Mouse (Mus musculus): ENCODE data around the gene Smarcc1. TPM values are rescaled to one million over a fixed set of nuclear protein-coding genes. Genes with fewer than 3 reads are reported as not detected.

The Smarcc1 gene
- 65.0 to 72.3 TPM (median 71.7 TPM) in 4 replicates for total RNA-seq (2023)

DNA sequence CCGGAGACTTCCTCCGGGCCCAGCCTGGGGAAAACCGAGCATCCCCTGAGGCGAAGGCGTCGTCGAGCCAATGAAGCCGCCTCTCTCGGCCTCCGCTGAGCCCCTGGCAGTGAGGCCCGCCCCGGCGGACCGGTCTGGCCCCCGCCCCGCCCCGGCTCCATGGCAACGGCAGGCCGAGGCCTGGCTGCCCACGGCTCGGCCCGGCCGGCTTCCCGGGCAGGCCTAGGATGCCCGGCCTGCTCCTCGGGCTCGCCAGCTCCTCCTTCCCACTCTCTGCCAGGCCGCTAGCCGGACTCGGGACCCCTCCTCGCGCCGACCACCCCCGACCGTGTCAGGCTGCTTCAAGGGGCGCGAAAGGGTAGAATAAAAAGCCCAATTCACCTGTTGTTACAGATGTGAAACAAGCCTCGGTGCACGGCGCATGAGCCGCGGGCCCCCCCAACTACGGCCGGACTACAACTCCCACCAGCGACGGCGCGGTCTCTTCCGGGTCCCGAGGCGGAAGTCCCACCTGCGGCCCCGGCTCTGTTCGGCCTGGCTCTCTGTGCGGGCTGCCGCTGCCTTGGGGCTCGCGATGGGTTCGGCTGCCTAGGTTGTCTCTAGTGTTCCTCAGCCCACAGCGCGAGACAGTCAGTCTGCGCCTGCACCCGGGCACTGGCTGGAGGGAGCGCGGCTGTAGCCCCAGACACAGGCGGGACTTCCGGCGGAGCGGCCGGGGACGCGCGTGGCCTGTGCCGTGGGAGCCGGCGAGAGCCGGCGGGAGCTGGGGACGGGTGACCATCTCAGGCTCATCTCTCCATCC lies at the start of gene Smarcc1:
Smarcc1 (plus strand) TSS at position 732 of the 802 bp plus-strand sequence.

DNA sequence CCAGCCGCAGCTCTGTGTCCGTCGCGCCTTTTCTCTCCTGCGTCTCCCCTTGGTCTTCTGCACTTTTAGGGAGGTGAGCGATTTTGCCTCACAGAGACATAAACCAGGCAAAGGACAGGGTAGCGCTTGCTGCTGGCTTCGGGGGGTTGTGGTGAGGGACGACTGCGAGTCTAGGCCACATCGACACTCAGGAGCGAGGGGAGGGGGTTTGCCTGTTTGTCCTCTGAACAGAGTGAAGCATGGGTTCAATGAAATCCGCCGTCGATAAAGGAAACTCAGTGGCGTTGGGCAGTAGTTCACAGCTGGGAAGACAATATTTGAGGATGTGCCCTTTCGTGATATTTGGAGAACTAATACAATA lies 251 bp downstream of the Smarcc1 start, which contains the start of gene Dhx30:
Dhx30 (minus strand) TSS at position 52 of the 361 bp plus-strand sequence.

DNA sequence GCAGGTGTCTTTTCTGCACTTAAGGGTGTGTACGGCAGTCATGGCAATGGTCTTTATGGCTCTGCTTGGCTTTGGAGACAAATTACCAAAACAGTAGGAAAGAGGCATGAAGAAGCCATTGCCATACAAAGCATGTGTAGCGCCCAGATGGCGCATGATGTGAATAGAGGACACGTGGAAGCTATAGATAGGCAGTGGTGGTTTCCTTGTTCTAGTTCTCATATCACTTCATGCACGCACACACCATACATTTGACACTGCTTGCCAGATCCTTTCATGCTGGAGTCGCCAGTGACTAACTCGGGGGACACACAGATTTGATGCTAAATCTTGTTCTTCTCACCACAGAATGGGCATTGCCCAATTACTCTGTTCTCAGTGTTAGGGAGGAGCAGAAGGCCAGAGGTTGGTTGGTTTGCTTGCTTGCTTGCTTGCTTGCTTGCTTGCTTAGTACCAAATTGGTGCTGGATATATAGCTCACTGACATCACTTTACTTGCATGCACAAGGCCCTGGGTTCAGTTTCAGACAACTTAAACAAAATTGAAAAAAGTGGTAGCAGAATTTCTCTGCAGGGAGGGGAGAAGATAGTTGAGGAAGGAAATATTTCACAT lies 125.8 kb downstream of the Smarcc1 start, which contains the start of gene Cspg5:
Cspg5 (plus strand) TSS at position 563 of the 613 bp plus-strand sequence.

Other genes with a start within 250 kb of the Smarcc1 start
- gene Cdc25a, start 242.1 kb upstream of the Smarcc1 start, total RNA-seq (2023): 9.5 to 15.2 TPM (median 10.9 TPM) in 4 replicates
- gene Map4, start 186.2 kb upstream of the Smarcc1 start, total RNA-seq (2023): 62.0 to 69.9 TPM (median 67.6 TPM) in 4 replicates
- gene Dhx30, start 122 bp downstream of the Smarcc1 start, total RNA-seq (2023): 128 to 165 TPM (median 136 TPM) in 4 replicates
- 2.9 to 3.4 TPM (median 3.2 TPM) in 4 replicates for gene Cspg5, start 126.1 kb downstream of the Smarcc1 start, total RNA-seq (2023)
- gene Elp6, start 187.5 kb downstream of the Smarcc1 start, total RNA-seq (2023): 7.4 to 9.7 TPM (median 8.0 TPM) in 4 replicates
- 69.3 to 87.5 TPM (median 75.0 TPM) in 4 replicates for gene Scap, start 215.6 kb downstream of the Smarcc1 start, total RNA-seq (2023)